Mouse (Mus musculus) adrenal gland, postnatal 25 days (tissue): ENCODE data around the gene Olfr1095. TPM values are rescaled to one million over a fixed set of nuclear protein-coding genes. Genes with fewer than 3 reads are reported as not detected.

Experiments used
- DNase-seq: peaks from one replicate; pipeline ENCODE4 v3.0.0; 2021; ENCODE audit warnings: mixed read lengths
- long read RNA-seq: library from polyadenylated mRNA; stranded (forward); transcript quantifications from one replicate; pipeline ENCODE4 v2.0.0, GENCODE M21; 2021
- total RNA-seq: library from RNA; stranded (reverse); gene quantifications from 2 replicates; pipeline ENCODE4 v1.2.3, GENCODE M21; 2021

Gene Olfr1095
- not detected in 2 replicates for total RNA-seq
- long read RNA-seq: 0 reads

GRCm38 (mm10) chr2:86851596-86851995 lies at the start of gene Olfr1095:
TSS of gene Olfr1095 (minus strand) at chr2:86851696.
- DNase-seq: no peak

- no peak for DNase-seq
Observed at GRCm38 (mm10) chr2:86892116-86892515, 40.6 kb upstream of the Olfr1095 start, which contains the start of gene Olfr1097. TSS of gene Olfr1097 (minus strand) at chr2:86892216.

- DNase-seq: no peak
Observed at GRCm38 (mm10) chr2:86874702-86875101, 23.2 kb upstream of the Olfr1095 start, which contains the start of gene Gm13723. TSS of gene Gm13723 (minus strand) at chr2:86874802.

- no peak for DNase-seq
Observed at GRCm38 (mm10) chr2:86824363-86824762, 27.1 kb downstream of the Olfr1095 start, which contains the start of gene Olfr1094. TSS of gene Olfr1094 (plus strand) at chr2:86824663.

- DNase-seq: no peak
Observed at GRCm38 (mm10) chr2:86809918-86810317, 41.6 kb downstream of the Olfr1095 start, which contains the start of gene Olfr141. TSS of gene Olfr141 (minus strand) at chr2:86810018.

Other genes starting within 250 kb of the Olfr1095 start
- gene Olfr1084, start 212.0 kb downstream of the Olfr1095 start, total RNA-seq: not detected in 2 replicates
- not detected in 2 replicates for gene Olfr1085, start 189.7 kb downstream of the Olfr1095 start, total RNA-seq
- not detected in 2 replicates for gene Olfr1086, start 171.6 kb downstream of the Olfr1095 start, total RNA-seq
- gene Olfr1087, start 153.3 kb downstream of the Olfr1095 start, total RNA-seq: not detected in 2 replicates
- gene Olfr1089, start 118.0 kb downstream of the Olfr1095 start, total RNA-seq: not detected in 2 replicates
- gene Olfr1090, start 92.7 kb downstream of the Olfr1095 start, total RNA-seq: not detected in 2 replicates
- gene Olfr1093, start 69.2 kb downstream of the Olfr1095 start, total RNA-seq: not detected in 2 replicates
- gene Olfr141, start 41.7 kb downstream of the Olfr1095 start, total RNA-seq: not detected in 2 replicates
- gene Olfr1094, start 27.0 kb downstream of the Olfr1095 start, total RNA-seq: not detected in 2 replicates
- gene Gm13723, start 23.1 kb upstream of the Olfr1095 start, total RNA-seq: not detected in 2 replicates
- not detected in 2 replicates for gene Olfr1097, start 40.5 kb upstream of the Olfr1095 start, total RNA-seq
- gene Olfr1098, start 72.8 kb upstream of the Olfr1095 start, total RNA-seq: not detected in 2 replicates
- gene Olfr1099, start 109.0 kb upstream of the Olfr1095 start, total RNA-seq: not detected in 2 replicates
- gene Olfr1100, start 128.3 kb upstream of the Olfr1095 start, total RNA-seq: not detected in 2 replicates
- not detected in 2 replicates for gene Olfr1101, start 139.5 kb upstream of the Olfr1095 start, total RNA-seq
- gene Olfr1102, start 146.7 kb upstream of the Olfr1095 start, total RNA-seq: not detected in 2 replicates
- not detected in 2 replicates for gene Olfr1104, start 175.4 kb upstream of the Olfr1095 start, total RNA-seq
- gene Olfr1105, start 184.8 kb upstream of the Olfr1095 start, total RNA-seq: not detected in 2 replicates
- not detected in 2 replicates for gene Olfr1106, start 200.6 kb upstream of the Olfr1095 start, total RNA-seq
- gene Olfr1107, start 224.1 kb upstream of the Olfr1095 start, total RNA-seq: not detected in 2 replicates
- gene Olfr1109, start 244.3 kb upstream of the Olfr1095 start, total RNA-seq: not detected in 2 replicates